Mouse (Mus musculus) frontal cortex, postnatal 14 days (tissue): ENCODE data around the gene Pitx2.

Experiments
- DNase-seq, 2 experiments: peaks; one replicate each; pipeline ENCODE4 v3.0.0; 2022; ENCODE audit warnings: low spot score in 2 of 2

Pitx2 gene

DNA sequence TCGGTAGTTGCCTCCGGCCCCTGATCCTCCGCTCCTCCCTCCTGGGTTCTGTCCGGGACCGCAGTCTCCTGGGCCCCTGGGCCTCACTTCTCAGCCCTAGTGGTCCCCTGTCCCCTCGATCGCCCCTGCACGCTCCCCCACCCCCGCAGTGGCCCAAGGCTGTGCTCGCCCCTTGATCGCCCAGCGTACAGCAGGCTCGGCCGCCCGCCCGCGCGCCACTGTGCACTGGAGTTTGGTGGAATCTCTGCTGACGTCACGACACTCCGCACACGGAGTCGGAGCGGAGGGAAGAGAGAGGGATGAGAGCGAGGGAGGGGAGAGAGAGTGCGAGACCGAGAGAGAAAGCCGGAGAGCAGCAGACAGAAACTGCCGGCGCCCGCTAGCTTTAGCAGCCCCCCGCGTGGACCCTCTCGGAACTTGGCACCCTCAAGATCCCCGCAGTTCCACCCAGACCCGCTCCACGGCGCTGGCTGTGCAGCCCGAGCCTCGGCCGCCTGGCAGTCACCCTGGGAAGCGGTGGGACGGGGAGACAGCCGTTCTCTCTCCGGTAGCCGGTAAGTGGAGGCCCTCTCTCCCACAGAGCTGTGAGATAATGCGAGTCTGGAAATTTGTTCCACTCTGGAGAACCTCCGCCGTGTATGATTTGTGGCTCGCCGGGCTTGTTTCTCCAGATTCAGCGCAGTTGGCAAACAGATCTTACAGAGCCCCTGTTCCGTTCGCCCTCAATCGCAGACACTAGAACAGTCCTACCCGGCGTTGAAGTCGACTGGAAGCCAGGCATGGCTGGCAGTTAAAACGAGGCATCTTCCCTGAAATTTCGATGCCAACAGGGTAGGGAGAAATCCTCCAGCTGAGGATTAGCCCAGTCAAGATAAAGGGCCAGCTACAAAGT lies at the start of gene Pitx2:
Pitx2 (plus strand) TSS at position 270 of the 892 bp plus-strand sequence.
- no peak for DNase-seq

DNA sequence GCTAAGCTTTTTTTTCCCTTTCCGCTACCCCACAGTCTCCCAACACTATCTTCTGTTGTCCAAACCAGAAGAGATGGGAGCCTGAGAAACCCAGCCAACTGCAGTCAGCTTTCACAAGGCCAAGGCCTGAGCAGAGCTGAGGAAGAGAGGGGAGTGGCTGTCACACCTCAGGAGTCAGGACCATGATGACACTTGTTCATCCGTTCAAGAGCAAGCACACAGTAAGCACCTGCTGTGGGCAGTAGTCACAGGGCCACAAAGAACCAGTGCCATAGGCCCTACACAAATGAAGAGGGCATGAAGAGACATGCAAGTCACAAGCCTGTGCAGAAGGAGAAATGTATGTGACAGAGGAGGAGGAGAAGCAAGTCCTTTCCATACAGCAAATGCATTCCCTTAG lies 49.7 kb upstream of the Pitx2 start:
- DNase-seq: no peak

DNA sequence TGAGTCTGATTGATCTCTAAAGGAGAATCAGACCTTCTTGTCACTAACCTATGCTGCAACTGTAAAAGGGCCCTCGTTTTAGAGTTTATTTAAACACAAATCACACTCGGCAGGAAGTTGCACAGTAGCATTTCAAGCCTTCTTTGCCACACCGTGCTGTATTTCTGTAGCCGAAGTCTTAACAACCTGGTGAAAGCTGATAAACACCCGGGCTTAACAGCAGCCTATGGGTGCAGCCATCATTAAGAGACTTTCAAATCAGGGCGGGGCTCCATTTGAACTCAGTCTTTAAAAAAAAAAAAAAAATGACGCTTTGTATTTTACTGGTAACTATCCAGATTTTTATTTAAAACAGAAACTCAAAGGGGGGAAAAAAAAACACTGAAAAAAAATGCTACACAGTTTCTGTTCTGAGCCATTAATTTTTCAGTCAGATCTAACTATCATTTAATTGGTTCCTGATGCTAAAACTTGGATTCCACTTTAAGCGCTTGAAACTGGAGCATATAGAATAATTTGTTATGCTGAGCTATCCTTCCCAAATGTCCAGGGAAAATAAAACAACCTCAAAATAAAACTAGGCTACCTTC lies 48.5 kb upstream of the Pitx2 start:
- no peak for DNase-seq

DNA sequence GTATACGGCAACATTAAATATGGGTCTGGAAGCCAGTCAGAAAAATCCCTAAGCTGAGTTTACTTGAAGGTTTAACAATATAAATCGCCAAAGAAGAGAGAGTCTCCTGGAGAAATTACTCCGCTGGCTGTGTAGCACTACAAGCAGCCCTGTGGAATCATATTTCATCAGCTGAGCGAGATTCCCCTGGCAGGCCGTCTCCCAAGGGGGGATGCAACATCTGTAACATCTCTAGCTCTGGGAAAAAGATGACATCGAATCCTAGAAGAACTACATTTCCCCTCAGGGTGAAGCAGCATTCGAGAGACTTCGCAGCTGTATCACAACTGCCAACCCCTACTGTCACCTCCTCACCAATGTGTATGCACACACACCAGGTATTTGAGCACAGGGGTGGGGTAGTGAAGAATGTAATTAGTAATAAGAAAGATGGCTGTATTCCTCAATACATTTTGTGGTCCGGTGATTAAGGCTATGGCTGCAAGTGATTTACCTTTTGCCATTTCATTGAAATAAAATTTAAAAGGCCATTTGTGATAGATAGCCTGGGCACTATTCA lies 40.8 kb upstream of the Pitx2 start:
- no peak for DNase-seq

DNA sequence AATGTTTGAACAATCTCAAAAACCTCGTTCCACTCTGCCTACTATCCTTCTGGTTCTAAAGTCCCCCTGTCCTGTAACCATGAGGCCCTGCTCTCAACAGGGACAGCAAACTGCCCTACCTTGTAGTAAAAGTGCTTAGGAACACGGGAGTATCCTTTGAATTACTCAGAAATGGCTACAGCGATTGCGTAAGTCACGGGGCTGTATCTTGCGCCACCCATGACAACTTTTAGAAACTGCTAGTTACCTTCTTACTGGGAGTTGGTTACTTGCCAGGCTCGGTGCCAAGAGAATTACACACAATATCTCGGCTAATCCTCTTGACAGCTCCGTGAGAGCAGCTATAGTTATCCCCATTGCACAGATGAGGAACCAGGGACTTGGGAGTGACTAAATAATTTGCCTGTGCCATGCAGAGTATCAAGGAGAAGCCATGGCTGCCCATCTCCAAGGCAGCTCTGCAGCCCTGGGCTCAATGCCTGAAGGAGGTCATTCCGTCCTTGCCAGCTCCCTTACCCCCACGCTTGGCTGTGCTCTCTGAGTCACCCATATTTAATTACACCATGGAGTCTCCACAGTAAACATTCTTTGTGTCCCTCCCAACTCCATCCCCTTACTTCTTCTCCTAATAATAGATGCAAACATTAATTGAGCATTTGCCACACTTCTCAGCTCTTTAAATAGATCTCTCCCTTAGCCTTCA lies 38.2 kb upstream of the Pitx2 start:
- no peak for DNase-seq

DNA sequence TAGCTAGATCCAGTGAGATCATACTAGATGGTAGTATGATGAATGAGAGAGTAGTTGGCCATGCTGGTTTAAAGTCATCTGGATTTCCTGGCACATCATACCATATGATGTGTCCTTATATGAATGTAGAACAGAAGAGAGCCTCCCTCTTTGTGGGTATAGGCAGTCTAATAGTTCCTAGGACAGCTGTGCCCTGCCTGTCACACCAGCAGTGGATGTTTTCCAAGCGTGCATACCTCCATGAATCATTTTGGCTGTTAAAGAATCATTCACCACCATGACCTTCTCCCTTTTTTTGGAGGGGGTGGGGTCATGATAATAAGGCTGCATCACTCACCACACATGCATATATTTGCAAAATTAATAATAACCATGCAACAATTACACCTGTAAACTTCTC lies 35.4 kb upstream of the Pitx2 start:
- no peak for DNase-seq

DNA sequence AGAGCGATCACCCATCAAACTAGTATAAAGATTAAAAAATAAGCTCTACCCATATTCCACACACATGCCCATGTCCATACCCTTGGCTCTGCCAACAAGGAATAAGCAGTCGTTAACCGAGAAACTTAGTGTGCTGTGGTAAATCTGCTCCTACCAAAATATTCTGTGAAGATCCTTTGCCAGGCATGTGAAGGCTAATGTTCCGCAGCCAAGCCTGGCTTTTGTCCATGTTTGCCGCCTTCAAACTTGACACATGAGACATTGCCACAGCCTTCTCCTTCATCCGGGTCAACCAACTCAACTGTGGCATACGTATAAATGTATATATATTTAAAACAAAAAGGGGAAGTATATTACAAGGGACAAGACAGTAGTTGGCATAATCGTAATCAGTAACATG lies 34.0 kb upstream of the Pitx2 start:
- DNase-seq: no peak

DNA sequence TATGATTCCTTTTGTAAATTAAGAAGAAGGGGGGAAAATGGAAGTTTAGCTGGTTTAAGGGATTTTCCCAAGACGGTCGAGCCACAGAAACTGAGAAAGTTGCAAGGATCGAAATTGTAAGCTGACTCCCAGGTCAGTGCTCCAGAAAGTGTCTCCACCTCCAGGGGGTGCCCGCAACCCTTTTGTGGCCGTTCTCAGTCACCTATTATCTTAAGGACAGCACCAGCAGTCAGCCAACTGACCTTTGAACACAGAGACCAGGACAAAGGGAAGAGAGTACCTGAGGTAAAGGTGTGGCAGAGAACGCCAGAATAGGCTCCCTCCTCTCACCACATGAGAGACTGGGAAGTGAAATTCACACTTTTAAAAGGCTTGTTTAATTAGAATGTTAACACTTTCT lies 33.0 kb upstream of the Pitx2 start:
- no peak for DNase-seq

DNA sequence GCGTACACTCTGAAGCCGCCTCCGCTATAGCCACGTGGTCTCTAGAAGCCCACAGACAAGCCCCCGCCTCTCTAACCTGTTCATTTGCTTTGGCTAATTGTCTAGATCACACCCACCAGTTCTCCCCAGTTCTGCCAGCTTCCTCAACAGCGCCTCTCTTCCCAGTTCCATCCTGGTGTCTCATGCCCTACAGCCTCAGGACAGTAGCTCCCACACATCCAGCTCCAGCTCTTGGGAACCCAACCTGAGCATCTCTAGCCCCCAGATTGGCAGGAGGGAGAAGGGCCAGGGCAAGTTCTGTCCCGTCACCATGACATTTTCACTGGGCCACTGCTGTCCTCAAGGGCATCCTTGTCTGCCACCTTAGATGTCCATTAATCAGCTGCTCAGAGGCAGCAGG lies 29.3 kb upstream of the Pitx2 start:
- DNase-seq: no peak

DNA sequence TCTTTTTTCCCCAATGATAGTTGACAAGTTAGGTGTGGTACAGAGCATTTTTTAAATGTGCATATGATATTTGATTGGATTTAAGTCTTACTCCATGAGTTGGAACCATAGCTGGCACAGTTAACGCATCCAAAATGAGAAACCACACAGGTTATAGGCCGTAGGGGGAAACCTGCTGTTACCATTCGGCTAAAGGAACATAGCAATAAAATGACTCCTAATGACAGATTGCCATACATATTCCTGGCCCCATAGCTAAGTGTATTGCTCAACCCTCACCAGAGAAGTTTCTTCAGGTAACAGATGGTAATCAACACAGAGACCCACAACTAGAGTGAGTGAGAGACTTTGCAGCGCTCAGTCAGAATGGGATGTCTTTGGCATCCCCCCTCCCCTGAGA lies 27.9 kb upstream of the Pitx2 start:
- no peak for DNase-seq

DNA sequence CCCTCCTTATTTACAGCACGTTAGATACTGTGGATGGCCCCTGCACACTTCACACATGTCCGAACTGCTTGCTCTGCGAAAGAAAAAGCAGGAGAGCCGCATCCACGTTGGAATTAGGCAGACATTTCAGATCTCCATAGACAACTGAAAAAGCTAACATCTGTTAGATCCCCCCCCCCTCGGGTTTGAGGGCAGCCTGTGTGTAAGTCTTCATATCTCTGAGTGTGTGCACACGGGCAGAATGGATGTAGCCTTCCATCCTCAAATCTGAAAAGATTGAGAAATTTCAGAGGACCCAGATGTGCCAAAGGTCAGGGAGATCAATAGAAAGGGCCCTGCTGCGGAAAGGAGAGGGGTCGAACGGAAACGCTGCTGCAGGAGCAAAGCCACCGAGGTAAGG lies 5.2 kb upstream of the Pitx2 start:
- no peak for DNase-seq

DNA sequence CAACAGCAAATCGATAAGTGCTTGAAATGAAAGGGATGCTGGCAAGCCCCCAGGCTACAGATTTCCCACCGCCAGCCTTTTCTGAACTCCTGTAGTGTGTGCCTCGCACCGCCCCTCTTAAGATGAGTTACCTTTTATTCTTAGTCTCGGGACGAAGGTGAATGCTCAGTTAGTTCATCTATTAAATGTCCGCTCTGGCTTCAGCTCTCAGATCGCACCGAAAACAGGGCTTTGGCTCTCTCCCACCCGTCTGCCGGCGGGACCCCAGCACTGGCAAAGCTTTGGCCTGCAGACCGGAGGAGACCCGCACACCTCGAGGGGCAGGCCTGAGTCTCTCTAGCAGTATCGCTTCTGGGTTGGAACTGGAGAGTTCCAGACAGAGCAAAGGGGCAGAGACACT lies 4.6 kb upstream of the Pitx2 start:
- DNase-seq: no peak

DNA sequence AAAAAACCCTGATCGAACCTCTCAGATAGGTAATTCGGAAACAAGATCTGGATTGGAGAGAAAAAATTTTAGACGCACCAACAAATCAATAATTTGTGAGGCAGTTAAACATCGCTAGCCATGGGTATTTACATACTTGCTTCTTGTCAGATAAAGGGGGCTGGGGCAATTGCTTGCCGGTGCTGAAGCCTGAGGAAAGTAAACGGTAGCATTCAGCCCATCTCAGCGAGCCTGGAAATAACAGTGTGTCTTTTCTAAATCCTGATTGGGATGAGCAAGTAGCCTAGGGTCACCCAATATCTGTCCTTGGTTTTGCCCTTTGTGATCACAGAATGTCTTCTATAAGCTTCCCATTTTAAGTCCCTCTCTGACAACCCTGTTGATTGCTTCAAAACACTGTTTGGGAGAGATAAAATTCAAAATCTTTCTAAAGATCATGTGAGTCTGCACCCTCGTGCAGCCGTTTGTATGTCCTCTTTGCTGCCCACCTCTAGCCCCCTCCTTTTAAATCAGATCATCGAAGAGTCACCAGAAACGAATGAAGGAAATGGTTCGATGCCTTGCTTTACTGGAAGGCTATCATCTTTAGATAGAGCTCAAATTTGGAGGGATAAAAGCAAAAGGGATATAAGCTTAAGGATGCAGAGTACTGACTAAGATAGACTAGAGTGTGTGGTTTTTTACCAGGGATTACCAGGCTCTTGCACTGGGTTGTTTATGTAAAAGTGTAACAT lies 3.7 kb upstream of the Pitx2 start:
- no peak for DNase-seq

DNA sequence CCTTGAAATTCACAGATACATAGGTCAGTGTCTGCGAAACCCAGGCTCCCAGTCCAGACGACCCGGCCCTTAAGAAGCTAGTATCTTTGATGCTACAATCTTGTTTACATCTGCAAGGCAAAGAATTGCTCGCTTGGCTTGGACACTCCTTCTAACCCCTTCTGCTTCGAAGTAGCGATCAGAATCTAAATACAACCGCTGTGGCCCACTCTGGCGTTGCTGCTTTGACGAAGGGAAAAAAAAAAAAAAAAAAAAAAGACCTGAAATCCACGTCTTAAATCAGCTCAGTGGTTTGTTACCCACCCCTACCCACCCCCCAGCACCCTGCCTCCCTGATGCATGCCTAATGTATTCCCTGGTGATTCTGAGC lies 3.1 kb upstream of the Pitx2 start:
- DNase-seq: no peak

DNA sequence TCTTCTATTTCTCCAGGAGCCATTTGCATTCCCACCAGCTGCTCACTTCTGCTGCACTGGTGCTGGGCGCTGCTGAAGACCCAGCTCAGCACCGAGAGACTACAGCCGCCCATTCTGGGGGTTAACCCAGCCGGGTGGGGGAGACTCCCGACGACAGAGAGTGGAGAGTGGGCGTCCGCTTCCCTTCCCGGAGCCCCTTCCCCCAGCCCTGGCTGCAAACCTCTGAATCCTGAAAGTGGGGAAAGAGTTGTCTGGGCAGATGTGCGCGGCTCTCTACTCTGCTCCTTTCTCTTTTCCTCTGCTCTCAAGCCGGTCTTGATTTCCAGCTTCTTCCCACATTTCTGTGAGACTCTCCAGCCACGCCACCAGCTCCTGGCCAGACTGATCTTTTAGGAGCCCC lies 2.6 kb upstream of the Pitx2 start:
- no peak for DNase-seq

DNA sequence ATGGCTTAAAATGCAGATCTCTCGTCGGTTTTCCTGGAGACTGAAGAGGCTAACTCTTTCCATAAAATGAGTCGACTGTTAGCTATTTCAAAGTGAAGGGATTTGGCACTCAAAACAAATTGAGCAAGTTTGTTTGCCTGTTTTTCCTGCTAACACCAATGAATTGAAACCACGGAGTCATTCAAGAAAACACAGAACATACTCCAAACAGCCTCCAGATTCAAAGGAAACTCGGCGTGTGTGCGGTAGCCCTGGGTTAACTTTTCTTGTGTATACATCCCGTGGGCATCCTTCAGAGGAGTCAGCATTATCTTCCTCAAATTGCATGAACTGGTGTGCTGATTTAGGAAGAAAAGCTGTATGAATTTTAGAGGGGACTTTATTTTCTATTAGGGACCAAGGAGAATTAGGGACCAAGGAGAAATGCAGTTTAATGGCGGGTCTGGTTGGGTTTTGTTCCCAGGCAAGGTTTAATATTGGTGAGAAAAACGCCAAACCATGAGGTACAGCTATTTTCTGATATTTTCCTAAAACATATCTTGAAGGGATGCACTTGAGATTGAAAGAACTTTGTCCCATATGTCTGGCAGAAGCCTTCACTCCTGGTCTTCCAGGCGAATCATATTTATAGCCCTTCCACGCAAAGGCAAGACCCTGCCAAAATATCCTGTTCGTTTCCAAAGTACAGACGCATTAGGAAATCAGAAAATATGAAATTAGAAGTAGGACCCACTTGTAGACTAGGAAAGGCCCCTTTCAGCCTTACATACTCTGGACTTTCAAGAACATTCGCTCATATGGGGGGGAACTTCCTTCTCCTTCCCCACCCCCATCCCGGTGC lies 1.7 kb upstream of the Pitx2 start:
- no peak for DNase-seq

DNA sequence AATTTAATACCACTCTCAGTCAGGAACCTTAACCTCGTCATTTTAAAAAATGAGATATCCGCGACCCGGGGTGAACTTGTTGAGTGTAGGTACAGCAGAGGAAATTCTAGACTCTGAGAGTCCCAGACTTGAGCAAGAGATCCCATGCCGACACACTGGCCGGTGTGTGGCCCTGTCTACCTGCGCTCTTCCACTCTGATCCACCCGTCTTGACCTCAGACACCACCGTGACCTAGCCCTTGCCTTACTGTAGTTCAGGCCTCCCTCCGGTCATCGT lies 1.1 kb upstream of the Pitx2 start:
- DNase-seq: no peak

DNA sequence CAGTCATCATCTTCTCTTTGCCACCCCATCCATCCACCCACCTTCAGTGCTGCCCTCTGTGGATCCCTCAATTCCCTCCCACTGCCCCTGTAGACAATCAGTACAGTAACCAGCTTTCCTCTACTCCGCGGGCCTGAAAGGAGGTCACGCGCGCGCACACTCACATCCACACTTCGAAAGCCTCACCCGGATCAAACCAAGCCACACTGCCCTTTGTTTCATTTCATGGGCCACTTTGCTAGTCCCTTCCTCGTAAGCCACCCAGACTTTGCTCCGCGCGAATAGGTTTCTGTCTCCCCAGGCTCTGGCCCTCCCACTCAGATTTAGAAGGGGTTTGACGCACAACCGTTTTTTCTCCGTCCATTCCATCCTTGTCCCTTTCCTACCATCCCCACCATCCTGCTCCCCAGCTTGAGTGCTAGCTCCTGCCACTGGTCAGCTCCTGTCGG lies 494 bp upstream of the Pitx2 start:
- DNase-seq: no peak

DNA sequence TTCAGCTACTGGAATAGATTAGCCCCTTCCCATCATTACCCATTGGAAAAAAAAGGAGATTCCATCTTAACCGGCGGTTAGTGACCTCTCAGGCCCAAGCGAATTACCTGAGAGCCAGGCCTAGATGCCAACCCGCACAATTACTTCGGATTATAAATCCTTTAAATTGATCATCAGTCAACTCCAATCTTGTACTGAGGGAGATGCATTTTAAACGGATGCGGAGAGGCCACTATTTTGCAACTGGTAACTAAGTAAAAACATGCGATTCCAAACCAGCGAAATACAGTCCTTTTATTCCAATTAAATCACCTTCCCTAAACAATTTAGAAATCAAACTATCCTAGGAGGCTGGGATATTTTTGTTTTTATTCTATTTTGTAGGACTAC lies 818 bp downstream of the Pitx2 start:
- DNase-seq: no peak

DNA sequence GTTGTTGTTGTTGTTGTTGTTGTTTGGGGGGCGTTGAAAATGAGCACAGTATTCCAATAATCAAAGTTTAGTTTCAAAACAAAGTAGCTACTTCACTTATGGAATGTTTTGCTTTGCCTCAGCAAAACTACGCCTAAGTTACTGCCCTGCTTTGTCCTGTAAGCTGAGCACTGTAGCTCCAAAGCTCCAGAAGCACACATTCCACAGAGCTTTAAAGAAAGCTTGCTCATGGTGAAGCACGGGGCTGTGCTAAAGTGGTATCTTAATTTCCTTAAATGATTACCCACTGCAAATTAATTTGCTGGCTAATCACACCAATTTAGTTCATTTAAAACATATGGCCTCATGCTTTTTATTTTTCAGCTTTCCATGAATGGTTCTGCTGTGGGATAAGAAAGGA lies 1.5 kb downstream of the Pitx2 start:
- no peak for DNase-seq

DNA sequence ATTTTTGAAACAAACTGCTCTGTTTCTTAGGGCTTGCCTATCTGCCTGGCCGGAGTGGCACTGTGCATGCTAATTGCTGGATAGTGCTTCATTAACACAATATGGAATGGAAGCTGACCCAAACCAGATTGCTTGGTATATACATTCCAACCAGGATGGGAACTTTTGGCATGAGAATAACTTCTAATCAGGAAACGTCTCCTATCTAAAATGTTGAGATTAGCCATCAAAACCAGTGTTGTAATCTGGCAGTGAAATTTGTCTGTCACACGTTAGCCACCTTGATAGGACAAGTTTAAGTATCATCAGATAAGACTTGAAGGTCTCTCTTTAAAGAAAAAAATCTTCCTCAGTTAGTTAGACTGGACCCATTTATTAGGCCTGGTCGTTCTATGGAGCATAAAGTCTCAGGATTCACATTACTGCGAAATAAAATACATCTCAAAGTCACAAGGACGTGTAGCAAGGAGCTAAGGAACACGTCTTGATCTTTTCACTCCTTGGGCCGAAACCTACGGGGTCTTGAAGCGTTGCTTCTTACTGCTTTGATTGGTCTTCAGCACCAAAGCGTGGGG lies 2.1 kb downstream of the Pitx2 start:
- no peak for DNase-seq
